Mouse (Mus musculus) monocyte, adult 2 months (primary cell): ENCODE results near the gene Zbtb16.

Experiments used
- DNase-seq, 2 experiments: peaks; one replicate each; pipeline ENCODE4 v3.0.0; 2022; ENCODE audit warnings: low spot score in 2 of 2, low read depth in 1 of 2

Zbtb16 gene

DNA sequence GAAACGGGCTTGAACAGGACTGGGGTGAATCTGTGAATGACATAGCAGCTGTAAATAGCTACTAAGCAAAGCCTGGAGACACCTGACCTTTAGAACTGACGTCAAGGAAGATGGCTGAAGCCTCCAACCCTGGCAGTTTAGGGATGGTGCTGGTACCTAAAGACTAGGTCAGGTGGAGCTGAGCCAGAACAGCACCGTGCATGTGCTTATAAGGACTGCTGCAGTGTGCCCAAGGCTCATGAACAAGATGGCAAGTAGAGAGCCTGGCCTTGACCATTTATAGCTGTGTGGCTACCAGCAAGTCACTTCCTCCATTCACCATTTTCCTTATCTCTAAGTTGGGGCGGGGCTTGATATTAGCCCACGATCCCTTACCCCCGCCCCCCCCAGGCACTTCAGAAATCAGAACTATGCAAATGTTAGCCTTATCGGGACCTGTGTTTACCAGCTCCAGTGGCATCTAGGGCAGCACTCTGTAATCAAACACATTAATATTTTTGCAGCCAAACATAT is 9.6 kb downstream of the Zbtb16 start:
- DNase-seq, result no peak

DNA sequence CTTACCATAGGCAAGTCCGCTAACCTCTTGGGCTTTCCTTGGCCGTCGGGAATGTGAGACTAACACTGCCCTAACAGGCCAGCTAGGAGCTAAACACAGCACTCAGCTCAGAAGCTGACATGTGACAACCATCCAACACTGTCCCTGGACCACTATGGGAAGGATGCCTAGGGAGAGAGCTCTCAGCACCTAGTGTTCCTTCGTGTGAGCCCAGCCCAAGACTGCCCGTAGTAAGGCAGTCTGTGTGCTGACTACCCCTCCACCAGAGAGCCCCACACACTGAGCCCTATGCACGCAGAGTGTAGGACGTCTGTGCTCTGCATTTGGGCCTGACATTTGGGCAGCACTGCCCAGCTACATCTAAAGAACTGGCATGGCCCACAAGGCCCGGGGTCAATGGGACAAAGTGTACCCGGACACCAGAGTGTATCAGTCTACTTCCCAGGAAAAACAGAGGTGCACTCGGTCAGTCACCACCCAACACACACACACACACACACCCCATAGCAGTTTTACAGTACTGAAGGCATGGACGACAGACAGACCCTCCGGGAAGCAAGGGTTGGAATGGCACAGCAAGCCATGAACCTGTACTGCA is 11.4 kb downstream of the Zbtb16 start:
- no peak for DNase-seq

DNA sequence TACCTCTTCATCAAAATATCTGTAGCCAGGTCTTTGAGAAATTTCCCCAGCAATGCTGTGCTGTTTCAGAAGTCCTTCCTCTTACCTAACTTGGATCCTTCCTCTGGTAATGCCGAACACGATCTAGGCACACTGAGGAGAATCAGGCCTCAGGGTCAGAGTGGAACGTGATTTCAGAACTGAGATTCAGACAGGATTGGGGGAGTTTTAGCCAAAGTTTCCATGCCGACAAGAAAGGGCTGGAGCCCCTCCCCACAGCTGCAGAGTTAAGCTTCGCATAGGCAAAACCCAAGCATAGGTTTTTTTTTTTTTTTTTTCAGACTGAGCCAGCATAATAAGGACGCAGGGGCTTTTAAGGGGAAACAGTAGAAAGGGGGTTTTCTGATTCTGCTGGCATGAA is 12.2 kb downstream of the Zbtb16 start:
- DNase-seq, result no peak

DNA sequence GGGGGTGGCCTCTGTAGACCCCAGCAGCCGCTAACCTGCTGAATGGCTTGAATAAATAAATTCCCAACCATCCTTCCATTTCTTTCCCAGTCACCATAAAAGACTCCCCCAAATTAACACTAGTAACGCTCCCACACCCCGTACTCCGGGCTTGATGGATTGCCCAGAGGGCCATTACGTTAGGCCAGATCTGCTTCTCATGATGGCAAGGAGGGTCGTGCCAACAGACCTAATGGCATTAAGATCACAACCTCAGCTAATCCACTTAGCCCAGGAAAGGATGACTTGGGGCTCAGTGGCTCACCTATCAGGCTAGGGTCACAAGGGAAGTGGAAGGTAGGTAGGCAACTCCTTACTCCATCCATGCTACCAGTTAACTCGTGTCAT is 12.7 kb downstream of the Zbtb16 start:
- DNase-seq, result no peak

DNA sequence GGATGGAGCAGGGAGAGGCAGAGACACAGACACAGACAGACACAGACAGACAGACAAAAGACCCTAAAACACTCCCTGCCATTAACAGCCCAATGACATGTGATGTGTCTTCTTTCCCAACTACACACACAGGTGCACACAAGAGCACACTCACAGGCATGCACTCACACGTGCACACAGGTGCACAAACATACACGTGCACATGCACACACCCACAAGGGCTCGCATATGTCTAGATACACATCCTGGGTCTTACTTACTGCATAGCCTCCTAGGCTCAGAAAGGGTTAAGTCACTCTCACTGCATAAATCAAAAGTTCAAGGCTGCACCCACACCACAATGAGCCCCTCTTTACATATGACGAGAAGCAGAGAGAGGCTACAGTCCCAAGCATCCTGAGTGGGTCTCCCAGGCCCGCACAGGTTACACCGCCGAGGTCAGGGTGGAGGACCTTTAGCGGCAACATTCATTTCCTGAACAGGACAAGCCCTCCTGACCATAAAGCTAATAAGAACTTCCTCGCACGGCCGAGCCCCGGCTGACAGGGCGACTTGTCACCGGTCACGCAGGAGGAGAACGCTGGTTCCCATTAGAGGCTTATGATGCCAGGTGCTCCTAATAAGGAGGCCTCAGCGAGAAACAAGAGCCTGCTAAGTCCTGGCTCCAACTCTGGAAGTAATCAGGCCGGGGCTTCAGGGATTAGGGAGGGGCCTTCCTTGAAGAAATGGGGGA is 13.3 kb downstream of the Zbtb16 start:
- DNase-seq, result no peak

DNA sequence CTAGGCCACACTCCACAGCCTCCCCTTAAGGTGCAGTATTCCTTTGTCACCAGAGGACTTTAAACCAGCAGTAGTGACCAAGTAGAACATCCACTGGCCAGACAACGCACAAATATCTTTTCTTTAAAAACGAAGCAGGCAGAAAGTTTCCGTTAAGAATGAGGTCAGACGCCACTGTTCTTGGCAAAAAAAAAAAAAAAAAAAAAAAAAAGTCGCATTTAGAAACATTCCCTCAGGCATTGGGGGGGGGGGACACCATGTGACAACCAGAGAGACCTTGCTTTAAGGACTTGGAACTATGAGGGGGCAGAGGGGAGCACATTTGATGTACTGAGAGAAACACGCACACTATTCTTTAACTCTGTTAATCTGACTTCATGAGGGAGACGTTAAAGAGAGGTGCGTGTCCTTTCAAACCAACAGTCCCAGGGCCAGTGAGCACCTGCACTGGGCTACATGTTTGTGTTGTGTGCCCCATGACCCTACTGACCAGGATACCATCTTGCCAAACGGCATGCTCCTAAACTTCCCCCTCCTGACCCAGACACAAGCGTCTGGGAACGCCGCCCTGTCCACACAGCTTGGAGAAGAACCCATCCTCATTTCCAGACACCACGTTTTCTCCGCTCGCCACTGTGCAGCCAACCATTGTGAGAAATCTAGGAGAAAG is 14.0 kb downstream of the Zbtb16 start:
- no peak for DNase-seq

DNA sequence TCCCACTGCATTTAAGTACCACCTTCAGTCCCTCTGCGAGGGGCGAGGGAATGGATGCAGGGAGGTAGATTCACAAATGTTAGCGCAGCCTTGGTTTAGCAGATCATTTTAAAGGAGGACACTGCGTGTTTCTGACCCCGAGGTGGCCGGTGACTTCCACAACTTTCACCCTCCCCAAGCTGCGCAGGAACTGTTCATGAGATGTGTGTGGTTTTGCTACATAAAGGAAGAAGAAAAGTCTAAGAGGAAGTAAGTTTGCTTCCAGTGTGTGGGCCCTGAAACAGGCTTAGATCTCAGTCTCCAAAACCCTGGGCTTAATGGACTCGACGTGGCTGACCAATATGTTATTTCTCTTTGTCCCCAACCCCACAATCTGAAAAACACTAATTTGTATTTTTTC is 14.6 kb downstream of the Zbtb16 start:
- DNase-seq, result peak in 1 of 2 experiments; percentile 14

DNA sequence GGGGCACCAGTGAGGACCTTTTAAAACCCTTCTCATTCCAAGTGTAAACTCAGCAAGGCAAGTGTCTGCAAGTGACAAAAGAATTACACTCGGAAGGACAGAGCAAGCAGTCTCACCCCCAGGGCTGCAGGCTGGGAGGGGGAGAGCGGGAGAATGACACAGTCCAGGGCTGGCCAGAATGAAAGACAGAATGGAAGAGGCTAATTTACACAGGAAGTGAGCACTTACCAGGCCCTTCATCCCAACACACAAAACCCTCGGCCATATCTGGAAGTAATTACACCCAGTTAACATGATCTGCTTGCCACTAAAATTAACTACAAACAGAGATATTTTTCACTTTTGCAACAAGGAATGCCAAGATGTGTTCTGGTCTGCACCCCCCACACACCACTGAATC is 15.2 kb downstream of the Zbtb16 start:
- DNase-seq, result no peak

DNA sequence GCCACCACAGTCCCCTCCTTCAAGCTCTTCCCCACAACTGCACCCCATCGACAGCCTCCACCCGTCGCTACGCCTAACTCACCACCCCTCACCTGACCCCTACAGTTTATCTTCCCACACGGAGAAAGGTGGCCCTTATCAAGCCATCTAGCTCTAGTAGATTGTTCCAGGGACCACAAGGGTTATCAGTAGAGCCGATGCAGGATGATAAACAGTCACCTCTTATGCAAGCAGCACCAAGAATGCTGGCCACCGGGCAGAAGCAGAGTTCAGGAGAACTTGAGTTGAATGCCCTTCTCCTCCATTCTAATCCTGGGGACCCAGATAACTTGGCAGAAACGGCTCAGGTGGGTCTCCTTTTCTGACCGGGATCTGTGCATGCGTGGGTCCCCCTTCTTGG is 16.3 kb downstream of the Zbtb16 start:
- DNase-seq, result no peak

DNA sequence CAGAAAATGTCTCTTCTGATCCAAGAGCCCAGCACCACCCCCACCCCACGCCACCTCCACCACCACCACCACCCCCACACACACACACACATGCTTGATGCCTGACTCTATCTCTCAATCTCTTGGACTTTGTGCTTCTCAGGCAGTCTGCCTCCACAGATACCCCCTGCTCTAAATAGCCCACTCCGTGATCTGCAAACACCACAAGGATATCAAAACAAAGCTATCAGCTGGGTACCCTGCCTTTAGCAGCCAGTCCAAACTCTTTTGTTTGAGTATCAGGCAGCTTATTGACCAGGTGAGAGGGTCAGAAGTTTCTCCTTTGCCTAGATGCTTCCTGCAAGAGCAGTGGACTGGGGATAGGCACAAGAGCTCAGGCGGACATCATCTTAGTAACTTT is 16.9 kb downstream of the Zbtb16 start:
- DNase-seq, result no peak

DNA sequence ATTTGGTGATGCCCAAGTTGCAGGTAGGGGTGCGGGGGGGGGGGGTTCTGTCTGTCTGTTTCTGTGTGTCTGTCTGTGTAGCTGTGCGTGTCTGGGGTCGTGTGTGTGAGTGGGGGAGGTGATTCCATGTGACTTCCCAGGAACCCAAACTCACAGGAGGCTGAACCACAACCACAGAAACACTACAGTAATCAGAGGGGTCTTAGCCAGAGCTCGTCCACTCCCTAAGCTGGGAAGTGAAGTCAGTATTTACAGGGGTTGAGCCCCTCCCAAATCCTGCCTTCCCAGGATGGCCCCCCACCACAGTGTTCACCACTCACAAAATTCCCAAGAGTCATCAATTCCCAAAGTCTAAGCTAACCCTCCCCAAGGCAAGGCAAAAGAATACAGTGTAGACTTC is 18.1 kb downstream of the Zbtb16 start:
- no peak for DNase-seq

DNA sequence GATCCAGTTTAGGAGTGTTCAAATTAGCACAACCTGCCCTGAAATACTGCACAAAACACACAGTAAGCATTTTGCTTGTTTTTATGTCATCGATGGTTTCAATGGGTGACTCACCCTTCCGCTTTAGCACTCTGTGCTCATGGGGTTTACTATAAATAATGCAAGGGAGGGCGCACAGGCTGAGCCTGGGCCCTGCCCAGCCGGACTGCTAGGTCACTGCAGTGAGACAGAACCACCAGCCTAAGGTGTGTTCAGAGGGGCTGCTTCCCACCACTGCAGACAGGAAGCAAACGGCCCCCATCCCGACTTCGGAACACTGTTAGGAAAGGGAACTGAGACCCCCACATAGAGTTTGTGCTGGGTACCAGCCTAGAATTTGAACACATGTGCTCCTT is 18.6 kb downstream of the Zbtb16 start:
- peak; percentile 41 to 48 for DNase-seq

DNA sequence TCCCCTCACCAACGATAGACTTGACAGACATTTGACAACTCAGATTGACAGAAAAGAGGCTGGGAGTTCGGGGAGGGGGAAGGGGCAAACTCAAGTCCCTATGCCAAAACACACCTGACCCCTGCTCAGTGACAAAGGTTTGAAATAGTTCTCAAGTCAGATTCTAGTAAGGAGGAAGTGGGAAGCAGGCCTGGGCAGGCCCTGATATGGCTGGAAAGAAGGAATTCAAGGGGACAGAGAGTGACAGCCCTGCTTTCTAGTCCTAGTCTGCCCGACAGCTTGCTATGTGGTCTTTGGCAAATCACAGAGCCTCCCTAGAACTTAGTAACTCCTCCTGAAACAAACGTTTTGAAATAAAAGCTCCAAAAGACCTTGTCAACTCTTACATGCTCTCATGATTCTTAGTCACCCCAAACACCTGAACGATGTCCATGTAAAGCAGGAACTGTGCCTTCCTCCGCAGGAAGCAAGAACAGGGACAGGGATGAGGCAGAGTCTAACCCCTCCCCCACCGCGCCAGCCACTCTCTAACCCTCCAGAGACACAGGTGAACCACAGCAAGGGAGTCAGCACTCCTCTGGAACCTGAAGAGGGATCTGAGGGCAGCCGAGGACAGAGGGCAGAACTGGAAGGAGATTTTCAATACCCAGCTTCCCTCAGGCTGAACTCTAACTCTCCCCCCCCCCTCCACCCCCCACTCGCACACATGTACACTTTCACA is 19.2 kb downstream of the Zbtb16 start:
- DNase-seq, result no peak

DNA sequence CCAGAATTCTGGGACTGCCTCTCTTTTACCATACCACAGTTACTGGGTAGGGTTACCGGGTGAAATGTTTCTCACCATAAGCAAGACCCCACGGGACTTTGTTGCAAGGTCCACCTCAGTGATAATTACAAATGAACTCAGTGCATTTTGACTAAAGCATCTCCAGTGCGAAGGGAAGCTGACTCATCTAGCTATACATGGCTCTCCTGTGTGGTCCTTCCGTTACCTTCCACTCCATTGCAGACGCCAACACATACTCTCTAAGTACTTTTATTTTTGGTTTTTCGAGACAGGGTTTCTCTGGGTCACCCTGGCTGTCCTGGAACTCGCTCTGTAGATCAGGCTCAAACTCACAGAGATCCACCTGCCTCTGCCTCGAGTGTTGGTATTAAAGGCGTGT is 19.9 kb downstream of the Zbtb16 start:
- no peak for DNase-seq

DNA sequence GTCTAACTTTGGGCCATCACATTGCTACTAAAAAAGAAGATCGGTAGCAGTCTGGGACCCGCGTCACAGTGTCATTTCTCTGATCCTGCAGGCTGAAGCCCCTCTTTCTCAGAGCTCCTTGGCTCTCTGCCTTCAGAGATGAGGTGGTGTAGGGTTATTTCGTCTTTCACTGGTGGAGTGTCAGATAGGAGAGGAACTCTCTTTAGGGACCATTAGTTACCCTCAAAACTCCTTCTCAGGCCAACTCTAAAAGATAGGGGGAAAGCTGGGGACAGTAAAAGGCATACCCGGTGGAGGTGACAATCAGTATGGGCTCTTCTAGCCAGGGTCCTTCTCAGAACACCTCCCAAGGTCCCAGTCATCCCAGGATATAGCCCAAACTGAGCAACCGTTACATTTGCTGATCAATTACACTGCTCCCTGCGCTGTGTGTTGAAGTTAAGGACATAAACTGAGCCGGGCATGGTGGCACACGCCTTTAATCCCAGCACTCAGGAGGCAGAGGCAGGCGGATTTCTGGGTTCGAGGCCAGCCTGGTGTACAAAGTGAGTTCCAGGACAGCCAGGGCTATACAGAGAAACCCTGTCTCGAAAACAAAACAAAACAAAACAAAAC is 21.0 kb downstream of the Zbtb16 start:
- no peak for DNase-seq

DNA sequence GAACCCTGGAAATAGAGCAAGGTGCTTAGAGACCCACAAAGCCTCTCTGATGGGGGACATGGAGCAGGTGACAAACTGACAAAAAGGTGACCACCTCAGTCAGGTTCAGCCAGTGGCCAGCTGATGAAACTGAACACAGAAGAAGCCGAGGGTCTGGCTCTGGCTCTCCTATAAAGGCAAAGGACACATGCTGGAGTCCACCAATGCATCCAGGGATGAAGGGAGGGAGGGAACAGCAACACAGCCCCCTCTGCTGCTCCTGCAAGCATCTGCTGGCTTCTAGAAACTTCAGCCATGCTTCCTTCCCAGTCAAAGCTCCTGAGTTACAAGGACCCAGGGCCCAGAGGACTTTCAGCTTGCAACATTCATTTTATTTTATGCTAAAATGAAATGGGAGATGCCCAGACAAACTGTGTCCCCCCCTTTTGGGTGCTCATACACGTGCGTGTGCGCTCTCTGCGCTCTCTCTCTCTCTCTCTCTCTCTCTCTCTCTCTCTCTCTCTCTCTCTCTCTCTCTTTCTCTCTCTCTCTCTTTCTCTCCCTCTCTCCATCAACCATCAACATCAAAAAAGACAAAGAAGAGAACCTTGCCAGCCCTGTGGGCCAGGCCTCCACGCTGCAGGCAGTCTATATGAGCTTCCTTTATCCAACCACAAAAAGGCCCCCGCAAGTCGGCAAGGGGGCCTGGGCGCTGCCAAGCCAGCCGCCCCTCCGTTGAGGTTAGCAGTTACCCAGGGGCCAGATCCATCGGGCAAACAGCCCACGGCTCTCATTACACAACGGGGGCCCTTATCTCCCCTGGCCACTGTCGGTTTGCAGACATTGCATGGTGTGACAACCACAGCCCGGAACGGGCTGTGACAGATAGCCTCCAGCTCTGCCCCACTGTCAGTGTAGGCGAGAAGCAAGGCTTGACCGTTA is 21.8 kb downstream of the Zbtb16 start:
- no peak for DNase-seq

DNA sequence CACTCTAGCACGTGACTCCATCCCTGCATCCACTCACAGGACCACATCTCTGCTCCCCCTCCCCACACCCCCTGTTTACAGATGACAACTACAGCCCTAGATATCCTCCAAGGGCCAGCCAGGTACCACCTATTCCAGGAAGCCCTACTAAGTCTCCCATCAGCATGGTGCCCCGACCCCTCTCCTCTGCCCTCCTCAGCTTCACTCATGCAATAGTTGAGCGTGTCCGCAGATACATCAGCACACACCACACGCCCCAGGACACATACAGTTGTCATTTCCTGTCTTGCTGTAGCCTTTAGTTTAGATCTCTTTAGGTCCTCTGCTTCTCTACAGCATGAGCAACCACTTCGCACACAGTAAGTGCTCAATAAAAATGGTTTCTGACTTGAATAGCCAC is 23.7 kb downstream of the Zbtb16 start:
- DNase-seq, result no peak

DNA sequence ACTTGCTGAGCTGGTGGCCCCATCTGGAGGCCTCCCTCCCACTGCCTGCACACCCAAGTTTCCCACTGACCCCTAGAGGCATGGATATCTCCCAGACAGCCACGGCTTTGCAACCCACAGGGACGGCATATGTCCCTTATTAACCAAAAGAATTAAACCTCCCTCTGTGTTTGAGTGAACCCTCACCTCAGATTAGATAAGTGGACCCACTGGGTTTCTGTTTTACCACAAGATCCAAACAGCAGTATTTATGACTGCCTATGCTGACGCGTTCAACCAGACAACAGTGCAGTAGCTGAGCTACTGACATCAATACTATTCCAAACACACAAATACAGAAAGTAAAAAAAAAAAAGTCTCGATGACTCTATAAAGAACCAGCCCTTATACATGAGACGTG is 29.4 kb downstream of the Zbtb16 start:
- DNase-seq, result no peak

DNA sequence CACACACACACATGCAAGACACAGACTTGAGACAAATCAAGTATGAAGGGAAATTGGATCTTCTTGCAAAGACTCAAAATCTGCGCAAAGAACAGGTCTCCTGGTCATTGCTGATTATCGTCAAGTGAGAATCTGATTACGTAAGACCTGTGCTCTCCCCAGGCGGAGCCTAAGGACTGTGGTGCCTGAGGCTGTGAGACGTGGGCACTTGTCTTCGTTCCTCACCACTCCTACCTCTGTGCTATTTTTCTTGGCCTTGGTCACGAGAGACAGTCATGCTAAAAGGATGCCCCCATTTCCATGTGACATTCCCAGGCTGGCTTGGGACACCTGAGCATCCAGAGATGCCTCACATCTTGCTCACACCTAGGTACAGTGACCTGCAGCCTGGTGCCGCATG is 30.2 kb downstream of the Zbtb16 start:
- DNase-seq, result no peak

DNA sequence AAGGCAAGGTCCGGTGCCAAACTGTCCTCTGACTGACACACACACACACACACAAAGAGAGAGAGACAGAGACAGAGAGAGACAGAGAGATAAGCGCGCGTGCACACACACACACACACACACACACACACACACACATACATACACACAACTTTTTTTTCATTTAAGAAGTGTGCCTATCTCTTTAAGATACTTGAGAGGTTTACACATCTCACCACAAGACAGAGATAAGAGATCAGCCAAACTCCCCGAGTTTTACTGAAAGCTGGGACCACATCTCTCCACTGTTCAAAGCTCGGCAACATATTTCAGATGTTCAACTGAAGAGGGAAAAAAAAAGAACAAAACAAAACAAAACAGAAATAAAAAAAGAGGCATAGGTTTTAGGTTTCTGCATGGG is 31.5 kb downstream of the Zbtb16 start:
- no peak for DNase-seq
